Mouse (Mus musculus) testis, adult 2 months (tissue): ENCODE measurements around the gene E2f4. TPM values are rescaled to one million over a fixed set of nuclear protein-coding genes. Genes with fewer than 3 reads are reported as not detected.

Experiments used
- H3K27ac ChIP-seq: fragments of 200-500 bp; 2 replicates; pipeline ENCODE4 v1.5.1; 2012; ENCODE audit warnings: low read depth, low read length; ENCODE audit not compliant: control insufficient read depth, insufficient read depth
- H3K27me3 ChIP-seq: fragments of 200-500 bp; 2 replicates; pipeline ENCODE4 v1.6.1; 2012; ENCODE audit warnings: mild to moderate bottlenecking, low read length, moderate library complexity; ENCODE audit not compliant: control insufficient read depth, insufficient read depth
- H3K36me3 ChIP-seq: fragments of 200-500 bp; 2 replicates; pipeline ENCODE4 v1.6.1; 2012; ENCODE audit warnings: mild to moderate bottlenecking, low read length; ENCODE audit not compliant: control insufficient read depth, insufficient read depth
- H3K4me1 ChIP-seq: fragments of 200-500 bp; 2 replicates; pipeline ENCODE4 v1.6.1; 2012; ENCODE audit warnings: low read length; ENCODE audit not compliant: control insufficient read depth, insufficient read depth
- H3K4me3 ChIP-seq: fragments of 200-500 bp; 2 replicates; pipeline ENCODE4 v1.5.1; 2012; ENCODE audit warnings: low read depth, mild to moderate bottlenecking, low read length, moderate library complexity, mixed read lengths; ENCODE audit not compliant: control insufficient read depth
- CTCF ChIP-seq: fragments of 200-500 bp; IDR thresholded peaks from 2 replicates; pipeline ENCODE4 v1.5.1; 2012; ENCODE audit warnings: low read depth, mild to moderate bottlenecking, inconsistent platforms, low read length, moderate library complexity; ENCODE audit not compliant: control insufficient read depth, insufficient read depth, insufficient replicate concordance
- POLR2A ChIP-seq: fragments of 200-500 bp; IDR thresholded peaks from 2 replicates; pipeline ENCODE4 v1.6.1; 2012; ENCODE audit warnings: low read depth, mild to moderate bottlenecking, inconsistent platforms, low read length, moderate library complexity; ENCODE audit not compliant: control insufficient read depth
- polyA plus RNA-seq: library from polyadenylated mRNA; depleted of rRNA; stranded (reverse); fragments of >200 nt; gene quantifications from 2 replicates; pipeline ENCODE4 v1.2.3, GENCODE M21; 2012; rRNA removed

E2f4 gene
- polyA plus RNA-seq, 1 experiment = 67.7 TPM

- no peaks in the 10 kb centered on the region; the same call in 1 of the 2 replicates for H3K36me3 ChIP-seq
- no peak overlapping the region for H3K4me3 ChIP-seq
- no peaks in the 10 kb centered on the region for H3K27me3 ChIP-seq
- TF ChIP-seq CTCF (no peak), POLR2A (no peak)
- H3K27ac ChIP-seq = no peak overlapping the region
- peaks cover 9% of the 10 kb centered on the region for H3K4me1 ChIP-seq
Measured at GRCm38 (mm10) chr8:105354549-105354948, 57.1 kb downstream of the E2f4 start.

Other genes starting within 250 kb of the E2f4 start
- gene Ces3a, start 249.1 kb upstream of the E2f4 start, polyA plus RNA-seq = 0.58 and 0.93 TPM in 2 replicates
- 0.14 and 0.17 TPM in 2 replicates for gene Ces3b, start 213.9 kb upstream of the E2f4 start, polyA plus RNA-seq
- gene Ces4a, start 165.9 kb upstream of the E2f4 start, polyA plus RNA-seq = 0.19 TPM in 2 replicates
- gene Cbfb, start 127.0 kb upstream of the E2f4 start, polyA plus RNA-seq = 7.0 and 7.7 TPM in 2 replicates
- 6.4 and 7.8 TPM in 2 replicates for gene D230025D16Rik, start 72.5 kb upstream of the E2f4 start, polyA plus RNA-seq
- gene B3gnt9, start 42.5 kb upstream of the E2f4 start, polyA plus RNA-seq = 6.8 and 7.0 TPM in 2 replicates
- gene Tradd, start 33.1 kb upstream of the E2f4 start, polyA plus RNA-seq = 2.4 TPM in 2 replicates
- gene Fbxl8, start 33.0 kb upstream of the E2f4 start, polyA plus RNA-seq = 0.51 and 0.55 TPM in 2 replicates
- gene Hsf4, start 27.9 kb upstream of the E2f4 start, polyA plus RNA-seq = 0.09 and 0.20 TPM in 2 replicates
- 0.09 and 0.11 TPM in 2 replicates for gene Nol3, start 21.5 kb upstream of the E2f4 start, polyA plus RNA-seq
- gene 4931428F04Rik, start 7.8 kb upstream of the E2f4 start, polyA plus RNA-seq = 78.2 and 90.9 TPM in 2 replicates
- gene Exoc3l, start 1.6 kb upstream of the E2f4 start, polyA plus RNA-seq = 28.2 and 28.5 TPM in 2 replicates
- gene Elmo3, start 7.9 kb downstream of the E2f4 start, polyA plus RNA-seq = 3.5 and 5.0 TPM in 2 replicates
- gene Lrrc29, start 28.6 kb downstream of the E2f4 start, polyA plus RNA-seq = 117 and 127 TPM in 2 replicates
- 31.4 and 32.4 TPM in 2 replicates for gene Tmem208, start 28.7 kb downstream of the E2f4 start, polyA plus RNA-seq
- 17.9 TPM in 2 replicates for gene Fhod1, start 50.3 kb downstream of the E2f4 start, polyA plus RNA-seq
- 33.5 and 35.4 TPM in 2 replicates for gene Slc9a5, start 51.2 kb downstream of the E2f4 start, polyA plus RNA-seq
- 23.0 and 24.2 TPM in 2 replicates for gene Plekhg4, start 75.6 kb downstream of the E2f4 start, polyA plus RNA-seq
- gene Kctd19, start 115.8 kb downstream of the E2f4 start, polyA plus RNA-seq = 174 and 187 TPM in 2 replicates
- 75.6 and 79.0 TPM in 2 replicates for gene Lrrc36, start 115.9 kb downstream of the E2f4 start, polyA plus RNA-seq
- 21.5 and 23.4 TPM in 2 replicates for gene Tppp3, start 173.9 kb downstream of the E2f4 start, polyA plus RNA-seq
- 45.4 and 50.1 TPM in 2 replicates for gene Zdhhc1, start 199.2 kb downstream of the E2f4 start, polyA plus RNA-seq
- gene Hsd11b2, start 221.1 kb downstream of the E2f4 start, polyA plus RNA-seq = 0.19 and 0.41 TPM in 2 replicates